Mouse (Mus musculus): Measurements from ENCODE around the gene Trp53rka.

- TF ChIP-seq GATA1 (IDR thresholded peaks at IDR 0.05; ENCODE audit: low read length) (no peak), TAL1 (IDR thresholded peaks at IDR 0.05; ENCODE audit: low read length) (no peak)
These were observed 51.5 kb downstream of the Trp53rka start for GRCm38 (mm10) chr2:165441613-165442012.

All from erythroblast, embryonic 14.5 days (primary cell).